Mouse (Mus musculus) ES-E14 (cell line): Measurements from ENCODE around the gene Ppm1d. TPM values are rescaled to one million over a fixed set of nuclear protein-coding genes. Genes with fewer than 3 reads are reported as not detected.

Source experiments
- DNase-seq: peaks from one replicate; pipeline ENCODE4 v3.0.0-alpha.2; 2013; ENCODE audit warnings: low read depth, low spot score
- H3K27ac ChIP-seq: 2 replicates; pipeline ENCODE4 v1.5.1; 2012; ENCODE audit warnings: low read depth, mild to moderate bottlenecking, low read length, moderate library complexity, mixed read lengths; ENCODE audit not compliant: poor library complexity, insufficient read depth, severe bottlenecking
- H3K36me3 ChIP-seq: 2 replicates; pipeline ENCODE4 v1.6.1; 2012; ENCODE audit warnings: mild to moderate bottlenecking, low read length, moderate library complexity, mixed read lengths; ENCODE audit not compliant: control insufficient read depth, poor library complexity, insufficient read depth, severe bottlenecking
- H3K4me1 ChIP-seq, 2 experiments: fragments of 150-350 bp in 1 of 2; sonication (generic) in 1 of 2; 2 replicates each; pipeline ENCODE4 v1.6.1; 2012; ENCODE audit warnings: low read length in 2 of 2, mild to moderate bottlenecking in 1 of 2, mixed read lengths in 1 of 2; ENCODE audit not compliant: control insufficient read depth in 2 of 2, insufficient read depth in 2 of 2, poor library complexity in 1 of 2
- H3K4me3 ChIP-seq, 2 experiments: fragments of 150-350 bp in 1 of 2; sonication (generic) in 1 of 2; 2 replicates each; pipeline ENCODE4 v1.5.1; 2012; ENCODE audit warnings: low read length in 2 of 2, low read depth in 1 of 2, mild to moderate bottlenecking in 1 of 2, mixed read lengths in 1 of 2; ENCODE audit not compliant: insufficient read depth in 1 of 2, poor library complexity in 1 of 2, severe bottlenecking in 1 of 2
- H3K9ac ChIP-seq: 2 replicates; pipeline ENCODE4 v1.6.1; 2012; ENCODE audit warnings: low read depth, mild to moderate bottlenecking, low read length, mixed read lengths; ENCODE audit not compliant: poor library complexity, insufficient read depth, severe bottlenecking
- H3K9me3 ChIP-seq: fragments of 150-350 bp; sonication (generic); 2 replicates; pipeline ENCODE4 v1.6.1; 2012; ENCODE audit warnings: low read depth, mild to moderate bottlenecking, low read length; ENCODE audit not compliant: control insufficient read depth, insufficient read depth
- CHD2 ChIP-seq: IDR thresholded peaks from 2 replicates; pipeline ENCODE4 v1.6.1; 2014; ENCODE audit warnings: mild to moderate bottlenecking, low read depth, low read length, inconsistent platforms
- HCFC1 ChIP-seq: IDR thresholded peaks from 2 replicates; pipeline ENCODE4 v1.6.1; 2012; ENCODE audit warnings: low read length, inconsistent platforms, borderline replicate concordance; ENCODE audit not compliant: insufficient read depth
- MAFK ChIP-seq: IDR thresholded peaks from 2 replicates; pipeline ENCODE4 v1.6.1; 2014; ENCODE audit warnings: mild to moderate bottlenecking, low read depth, low read length, inconsistent platforms; ENCODE audit not compliant: insufficient read depth
- ZC3H11A ChIP-seq: IDR thresholded peaks from 2 replicates; pipeline ENCODE4 v1.6.1; 2012; ENCODE audit warnings: low read depth, mild to moderate bottlenecking, inconsistent platforms, low read length, borderline replicate concordance
- ZNF384 ChIP-seq: IDR thresholded peaks from 2 replicates; pipeline ENCODE4 v1.6.1; 2012; ENCODE audit warnings: low read depth, low read length, inconsistent platforms
- in situ Hi-C, 2 experiments: fragments of 600-800 bp; cut with MboI; formaldehyde crosslinking; loops; one replicate each; pipeline ENCODE4 v1.15.1; 2025; ENCODE audit warnings: low sequenced_read_pairs in 2 of 2, inconsistent platforms in 1 of 2; ENCODE audit not compliant: unreplicated experiment in 2 of 2
- total RNA-seq: library from RNA; depleted of rRNA; stranded (reverse); fragments of 300-350 nt; gene quantifications from 2 replicates; pipeline ENCODE4 v1.2.3, GENCODE M21; 2012

The Ppm1d gene
- total RNA-seq, 1 experiment: 18.2 TPM

GRCm38 (mm10) chr11:85313361-85313760, 2.3 kb downstream of the Ppm1d start:
- Histone ChIP-seq H3K4me3 (no peak overlapping the region), H3K9me3 (no peaks in the 10 kb centered on the region), H3K27ac (no peak overlapping the region), H3K4me1 (peaks cover 0 to 3% of the 10 kb centered on the region in 2 experiments; a peak in 1 of 4 replicates), H3K9ac (no peak overlapping the region), H3K36me3 (no peaks in the 10 kb centered on the region)
- no peak for DNase-seq
- no peak for TF ChIP-seq ZNF384
- no peak for TF ChIP-seq MAFK
- in situ Hi-C loops: no loop called here

- H3K4me3 ChIP-seq: no peak overlapping the region
- 0 out of 2 replicates have a peak, but pooled peaks cover 3% of the 10 kb centered on the region for H3K9me3 ChIP-seq
- H3K4me1 ChIP-seq: no peaks in the 10 kb centered on the region
- DNase-seq: no peak
- in situ Hi-C loops: no loop called here
- no peak overlapping the region for H3K9ac ChIP-seq
- no peak overlapping the region for H3K27ac ChIP-seq
- no peak for TF ChIP-seq ZNF384
- no peak for TF ChIP-seq ZC3H11A
- no peak for TF ChIP-seq HCFC1
- no peak for TF ChIP-seq CHD2
- TF ChIP-seq MAFK: no peak
- H3K36me3 ChIP-seq: peaks cover 3% of the 10 kb centered on the region
Measured at GRCm38 (mm10) chr11:85323567-85324330, 12.7 kb downstream of the Ppm1d start.

GRCm38 (mm10) chr11:85328717-85329116, 17.7 kb downstream of the Ppm1d start:
- peaks cover 3% of the 10 kb centered on the region for H3K36me3 ChIP-seq
- H3K9ac ChIP-seq: no peak overlapping the region
- no peaks in the 10 kb centered on the region for H3K4me1 ChIP-seq
- H3K27ac ChIP-seq: no peak overlapping the region
- in situ Hi-C loops: no loop called here
- H3K4me3 ChIP-seq: no peak overlapping the region
- no peak for DNase-seq
- no peak for TF ChIP-seq HCFC1
- TF ChIP-seq CHD2: no peak
- TF ChIP-seq ZNF384: no peak
- no peak for TF ChIP-seq ZC3H11A
- TF ChIP-seq MAFK: no peak
- 0 out of 2 replicates have a peak, but pooled peaks cover 3% of the 10 kb centered on the region for H3K9me3 ChIP-seq

GRCm38 (mm10) chr11:85329167-85329894, 18.3 kb downstream of the Ppm1d start:
- TF ChIP-seq HCFC1: no peak
- TF ChIP-seq ZNF384: no peak
- no peak for TF ChIP-seq MAFK
- no peak for TF ChIP-seq CHD2
- TF ChIP-seq ZC3H11A: no peak
- H3K4me3 ChIP-seq: no peak overlapping the region
- no peak overlapping the region for H3K27ac ChIP-seq
- in situ Hi-C loops: no loop called here
- H3K4me1 ChIP-seq: no peaks in the 10 kb centered on the region
- no peak for DNase-seq
- H3K36me3 ChIP-seq: peaks cover 3% of the 10 kb centered on the region
- H3K9me3 ChIP-seq: 0 out of 2 replicates have a peak, but pooled peaks cover 3% of the 10 kb centered on the region
- H3K9ac ChIP-seq: no peak overlapping the region
